ENCODE assay signal across 14 mouse cellular contexts in genomic region chr14:122617656-122618055, GRCm38 (mm10).
"Had no signal": no experiment of that assay in that cellular context is flagged by ENCODE, and none has a peak within 500 bp of the region (broad histone marks: within the 10 kb centered on the region; RNA-seq: fewer than 3 reads in every experiment).

No protein-coding gene starts in this region.

- H3K27me3 ChIP-seq: lung, embryonic 15.5 days; megakaryocyte, embryonic 14.5 days; midbrain, embryonic 13.5 days; midbrain, embryonic 15.5 days; neural tube, embryonic 12.5 days; stomach, embryonic 15.5 days had no signal

- H3K36me3 ChIP-seq: lung, embryonic 15.5 days; midbrain, embryonic 13.5 days; midbrain, embryonic 15.5 days; neural tube, embryonic 12.5 days; stomach, embryonic 15.5 days had no signal

- H3K4me3 ChIP-seq: lung, embryonic 15.5 days; megakaryocyte, embryonic 14.5 days; midbrain, embryonic 13.5 days; midbrain, embryonic 15.5 days; neural tube, embryonic 12.5 days; stomach, embryonic 15.5 days had no signal

- H3K4me1 ChIP-seq: lung, embryonic 15.5 days; megakaryocyte, embryonic 14.5 days; midbrain, embryonic 13.5 days; midbrain, embryonic 15.5 days; neural tube, embryonic 12.5 days; stomach, embryonic 15.5 days had no signal

- H3K9me3 ChIP-seq: lung, embryonic 15.5 days; megakaryocyte, embryonic 14.5 days; midbrain, embryonic 13.5 days; midbrain, embryonic 15.5 days; neural tube, embryonic 12.5 days; stomach, embryonic 15.5 days had no signal

- H3K27ac ChIP-seq: lung, embryonic 15.5 days; macrophage; midbrain, embryonic 13.5 days; midbrain, embryonic 15.5 days; neural tube, embryonic 12.5 days; stomach, embryonic 15.5 days; stomach, postnatal 0 days had no signal

- DNase-seq: lung, adult 2 months; lung, postnatal 14 days; lung, postnatal 36 days; right cerebral cortex, postnatal 14 days; thymus, adult 2 months; thymus, postnatal 36 days had no signal
